Mouse (Mus musculus) ovary, postnatal 14 days (tissue): Measurements from ENCODE around the gene Vmn1r54.
"Not testable (repeated sequence)": the region's sequence is repeated elsewhere in the genome, so short reads cannot be mapped to it uniquely, and the experiment has no call there.

ENCODE experiments used
- DNase-seq: peaks from one replicate; pipeline ENCODE4 v3.0.0; 2022; ENCODE audit warnings: low spot score

Gene Vmn1r54

GRCm38 (mm10) chr6:90246000-90246399, at the start of gene Vmn1r54:
Gene Vmn1r54, plus strand, starts transcription at chr6:90246300.
- DNase-seq = no peak

GRCm38 (mm10) chr6:90202493-90202892, 43.6 kb upstream of the Vmn1r54 start, which contains the start of gene V1ra8:
Gene V1ra8, plus strand, starts transcription at chr6:90202793.
- not testable (repeated sequence) for DNase-seq

- no peak for DNase-seq
Observed at GRCm38 (mm10) chr6:90224338-90224737, 21.8 kb upstream of the Vmn1r54 start, which contains the start of gene Vmn1r53. Gene Vmn1r53, minus strand, starts transcription at chr6:90224438.

GRCm38 (mm10) chr6:90232114-90232513, 14.0 kb upstream of the Vmn1r54 start:
- DNase-seq = not testable (repeated sequence)

- DNase-seq = no peak
Observed at GRCm38 (mm10) chr6:90232681-90233080, 13.4 kb upstream of the Vmn1r54 start.

- no peak for DNase-seq
Observed at GRCm38 (mm10) chr6:90244019-90244418, 2.1 kb upstream of the Vmn1r54 start.

- peak; percentile 5 for DNase-seq
Observed at GRCm38 (mm10) chr6:90288265-90288664, 42.2 kb downstream of the Vmn1r54 start.

GRCm38 (mm10) chr6:90300919-90301318, 54.8 kb downstream of the Vmn1r54 start, which contains the start of gene BC048671:
Gene BC048671, plus strand, starts transcription at chr6:90301219.
- no peak for DNase-seq

- no peak for DNase-seq
Observed at GRCm38 (mm10) chr6:90306315-90306975, 60.3 kb downstream of the Vmn1r54 start.

GRCm38 (mm10) chr6:90308839-90309778, 63.0 kb downstream of the Vmn1r54 start:
- no peak for DNase-seq

GRCm38 (mm10) chr6:90315961-90316360, 69.9 kb downstream of the Vmn1r54 start:
- DNase-seq = no peak

GRCm38 (mm10) chr6:90317510-90318258, 71.6 kb downstream of the Vmn1r54 start:
- DNase-seq = no peak

GRCm38 (mm10) chr6:90319019-90319418, 72.9 kb downstream of the Vmn1r54 start:
- no peak for DNase-seq

- peak; percentile 31 for DNase-seq
Observed at GRCm38 (mm10) chr6:90319475-90320191, 73.5 kb downstream of the Vmn1r54 start.

- DNase-seq = no peak
Observed at GRCm38 (mm10) chr6:90320429-90320828, 74.3 kb downstream of the Vmn1r54 start.
